Mouse (Mus musculus): Measurements from ENCODE around the gene Lrrc56.

DNA sequence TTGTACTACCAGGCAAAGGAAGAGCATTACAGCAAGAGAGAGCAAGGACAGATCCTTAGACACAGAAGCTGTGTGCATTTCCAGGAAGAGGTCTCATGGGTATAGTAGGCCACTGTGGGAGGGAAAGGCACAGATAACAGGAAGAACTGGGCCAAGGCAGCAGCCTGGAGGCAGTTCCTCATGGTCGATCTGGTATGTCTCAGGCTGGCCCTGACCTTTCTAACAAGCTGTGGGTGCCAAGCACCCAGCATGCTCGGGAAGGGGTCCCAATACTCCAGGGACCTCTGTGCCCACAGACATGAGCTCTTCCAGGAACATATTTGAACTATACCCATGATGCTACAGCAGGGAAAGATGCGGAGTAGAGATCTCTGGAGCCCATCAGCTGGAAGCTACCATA, 10.6 kb downstream of the Lrrc56 start:
- TF ChIP-seq CTCF (IDR thresholded peaks at IDR 0.05; ENCODE audit: low read depth) (no peak), EP300 (IDR thresholded peaks at IDR 0.05; ENCODE audit: low read depth) (no peak)
